Mouse (Mus musculus) mouse embryonic stem cell (cell line): Measurements from ENCODE around the gene Mtpn.

ENCODE experiments used
- in situ Hi-C, 2 experiments: fragments of 300-500 bp; cut with MboI; formaldehyde crosslinking; loops; 1 replicate in 1 of 2; 3 replicates in 1 of 2; pipeline ENCODE4 v1.14.3; 2019 to 2020; ENCODE audit warnings: low sequenced_read_pairs in 2 of 2, low pct_unique_long_range_greater_than_20kb in 1 of 2, mixed read lengths in 1 of 2; ENCODE audit not compliant: unreplicated experiment in 1 of 2

Gene Mtpn

GRCm38 (mm10) chr6:35462484-35462883 is 77.2 kb downstream of the Mtpn start:
- in situ Hi-C loops = no loop called here
